Mouse (Mus musculus): ENCODE results near the gene Nek7.

Nek7 gene

GRCm38 (mm10) chr1:138608336-138608735 is 11.6 kb downstream of the Nek7 start:
- no peak for DNase-seq (ENCODE audit: low spot score)

GRCm38 (mm10) chr1:138607862-138608261 is 12.1 kb downstream of the Nek7 start:
- DNase-seq (ENCODE audit: low spot score) = no peak

GRCm38 (mm10) chr1:138606771-138607170 is 13.2 kb downstream of the Nek7 start:
- no peak for DNase-seq (ENCODE audit: low spot score)

- no peak for DNase-seq (ENCODE audit: low spot score)
Measured at GRCm38 (mm10) chr1:138604736-138605135, 15.2 kb downstream of the Nek7 start.

GRCm38 (mm10) chr1:138603974-138604373 is 16.0 kb downstream of the Nek7 start:
- no peak for DNase-seq (ENCODE audit: low spot score)

- no peak for DNase-seq (ENCODE audit: low spot score)
Measured at GRCm38 (mm10) chr1:138598087-138598486, 21.9 kb downstream of the Nek7 start.

GRCm38 (mm10) chr1:138596127-138596706 is 23.7 kb downstream of the Nek7 start:
- DNase-seq (ENCODE audit: low spot score) = no peak

GRCm38 (mm10) chr1:138594910-138595309 is 25.0 kb downstream of the Nek7 start:
- DNase-seq (ENCODE audit: low spot score) = no peak

- DNase-seq (ENCODE audit: low spot score) = no peak
Measured at GRCm38 (mm10) chr1:138593922-138594321, 26.0 kb downstream of the Nek7 start.

GRCm38 (mm10) chr1:138592466-138592865 is 27.5 kb downstream of the Nek7 start:
- no peak for DNase-seq (ENCODE audit: low spot score)

GRCm38 (mm10) chr1:138590451-138591022 is 29.4 kb downstream of the Nek7 start:
- no peak for DNase-seq (ENCODE audit: low spot score)

GRCm38 (mm10) chr1:138589126-138589525 is 30.8 kb downstream of the Nek7 start:
- no peak for DNase-seq (ENCODE audit: low spot score)

- DNase-seq (ENCODE audit: low spot score) = peak; percentile 38
Measured at GRCm38 (mm10) chr1:138587812-138588211, 32.1 kb downstream of the Nek7 start.

GRCm38 (mm10) chr1:138586891-138587290 is 33.0 kb downstream of the Nek7 start:
- no peak for DNase-seq (ENCODE audit: low spot score)

GRCm38 (mm10) chr1:138584423-138585013 is 35.4 kb downstream of the Nek7 start:
- peak; percentile 52 for DNase-seq (ENCODE audit: low spot score)

GRCm38 (mm10) chr1:138582225-138582624 is 37.7 kb downstream of the Nek7 start:
- DNase-seq (ENCODE audit: low spot score) = no peak

- no peak for DNase-seq (ENCODE audit: low spot score)
Measured at GRCm38 (mm10) chr1:138579822-138580492, 40.0 kb downstream of the Nek7 start.

- DNase-seq (ENCODE audit: low spot score) = no peak
Measured at GRCm38 (mm10) chr1:138579207-138579606, 40.7 kb downstream of the Nek7 start.

- DNase-seq (ENCODE audit: low spot score) = no peak
Measured at GRCm38 (mm10) chr1:138576803-138577202, 43.1 kb downstream of the Nek7 start.

GRCm38 (mm10) chr1:138576066-138576697 is 43.8 kb downstream of the Nek7 start:
- no peak for DNase-seq (ENCODE audit: low spot score)

GRCm38 (mm10) chr1:138575629-138576028 is 44.3 kb downstream of the Nek7 start:
- DNase-seq (ENCODE audit: low spot score) = no peak

GRCm38 (mm10) chr1:138571565-138572361 is 48.2 kb downstream of the Nek7 start:
- DNase-seq (ENCODE audit: low spot score) = no peak

Data from T-cell, adult 2 months (primary cell).